Mouse (Mus musculus) intestine, embryonic 15.5 days (tissue): Measurements from ENCODE around the gene Aph1a. TPM values are rescaled to one million over a fixed set of nuclear protein-coding genes. Genes with fewer than 3 reads are reported as not detected.

Experiments
- ATAC-seq: fragments of 200-750 bp; cut with Nextera tagmentation; 2 replicates; pipeline ENCODE4 v1.8.0; 2017; ENCODE audit warnings: moderate TSS enrichment, moderate library complexity
- H3K27ac ChIP-seq: fragments of 300-500 bp; sonication (generic); 2 replicates; pipeline ENCODE4 v1.5.1; 2015; ENCODE audit warnings: mild to moderate bottlenecking, inconsistent platforms
- H3K27me3 ChIP-seq: fragments of 300-500 bp; sonication (generic); replicated peaks from 2 replicates; pipeline ENCODE4 v1.6.1; 2015; ENCODE audit warnings: inconsistent platforms
- H3K36me3 ChIP-seq: fragments of 300-500 bp; sonication (generic); 2 replicates; pipeline ENCODE4 v1.6.1; 2015; ENCODE audit warnings: inconsistent platforms
- H3K4me1 ChIP-seq: fragments of 300-500 bp; sonication (generic); replicated peaks from 2 replicates; pipeline ENCODE4 v1.6.1; 2015; ENCODE audit warnings: inconsistent platforms
- H3K4me2 ChIP-seq: fragments of 300-500 bp; sonication (generic); replicated peaks from 2 replicates; pipeline ENCODE4 v1.6.1; 2015; ENCODE audit warnings: mild to moderate bottlenecking, inconsistent platforms
- H3K4me3 ChIP-seq: fragments of 300-500 bp; sonication (generic); replicated peaks from 2 replicates; pipeline ENCODE4 v1.5.1; 2015; ENCODE audit warnings: inconsistent platforms
- H3K9ac ChIP-seq: fragments of 300-500 bp; sonication (generic); 2 replicates; pipeline ENCODE4 v1.6.1; 2015; ENCODE audit warnings: inconsistent platforms
- H3K9me3 ChIP-seq: fragments of 300-500 bp; sonication (generic); 2 replicates; pipeline ENCODE4 v1.6.1; 2016; ENCODE audit warnings: inconsistent platforms
- WGBS: fragments of 180-500 bp; shearing (Covaris S2); methylation state at CpG from one replicate; pipeline ENCODE4 v1.1.7; 2015; 5-methylcytosine and 5-hydroxymethylcytosine counted together
- polyA plus RNA-seq: library from polyadenylated mRNA; unstranded; fragments of >200 nt; fragmentation: Nextera tagmentation; extraction: Ambion mirVana; gene quantifications from 2 replicates; pipeline ENCODE4 v1.2.1, GENCODE M21; 2015

Aph1a gene
- polyA plus RNA-seq, 1 experiment from 2014 or later = 38.8 TPM

DNA sequence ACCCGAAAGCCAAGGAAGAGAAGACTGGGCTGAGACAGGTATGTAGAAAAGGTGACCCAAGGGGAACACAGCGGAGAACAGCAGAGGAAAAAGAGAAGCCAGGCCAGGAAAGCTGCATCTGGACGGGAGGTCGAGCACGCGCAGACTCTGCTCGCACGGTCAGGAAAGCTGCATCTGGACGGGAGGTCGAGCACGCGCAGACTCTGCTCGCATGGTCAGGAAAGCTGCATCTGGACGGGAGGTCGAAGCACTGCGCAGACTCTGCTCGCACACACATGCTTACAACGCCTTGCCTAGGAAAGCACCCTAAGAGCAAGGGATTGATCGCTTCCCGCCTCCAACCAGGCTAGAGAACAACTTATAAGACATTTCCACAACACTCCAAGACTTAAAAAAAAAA lies 28.2 kb upstream of the Aph1a start:
- Histone ChIP-seq H3K27ac (no peak overlapping the region), H3K4me3 (no peak overlapping the region), H3K4me2 (no peak overlapping the region), H3K27me3 (no peaks in the 10 kb centered on the region), H3K36me3 (peaks cover 11% of the 10 kb centered on the region; the same call in 1 of the 2 replicates), H3K9ac (no peak overlapping the region), H3K4me1 (0 out of 2 replicates have a peak, but pooled peaks cover 4% of the 10 kb centered on the region), H3K9me3 (no peaks in the 10 kb centered on the region)
- ATAC-seq = no peak
- WGBS = 87% methylated on average over 20 of the region's 20 CpGs

GRCm38 (mm10) chr3:95866071-95866470 lies 27.7 kb upstream of the Aph1a start:
- Histone ChIP-seq H3K9ac (no peak overlapping the region), H3K36me3 (peaks cover 11% of the 10 kb centered on the region; the same call in 1 of the 2 replicates), H3K27ac (no peak overlapping the region), H3K4me1 (0 out of 2 replicates have a peak, but pooled peaks cover 5% of the 10 kb centered on the region), H3K4me3 (no peak overlapping the region), H3K9me3 (no peaks in the 10 kb centered on the region), H3K4me2 (no peak overlapping the region), H3K27me3 (no peaks in the 10 kb centered on the region)
- 86% methylated on average over 5 of the region's 5 CpGs for WGBS
- ATAC-seq = no peak

GRCm38 (mm10) chr3:95867408-95867807 lies 26.4 kb upstream of the Aph1a start:
- Histone ChIP-seq H3K4me2 (no peak overlapping the region), H3K27me3 (no peaks in the 10 kb centered on the region), H3K9me3 (no peaks in the 10 kb centered on the region), H3K9ac (no peak overlapping the region), H3K4me3 (no peak overlapping the region), H3K4me1 (peaks cover 10% of the 10 kb centered on the region), H3K27ac (no peak overlapping the region), H3K36me3 (peaks cover 11% of the 10 kb centered on the region; the same call in 1 of the 2 replicates)
- WGBS = 91% methylated on average over 2 of the region's 2 CpGs
- no peak for ATAC-seq

DNA sequence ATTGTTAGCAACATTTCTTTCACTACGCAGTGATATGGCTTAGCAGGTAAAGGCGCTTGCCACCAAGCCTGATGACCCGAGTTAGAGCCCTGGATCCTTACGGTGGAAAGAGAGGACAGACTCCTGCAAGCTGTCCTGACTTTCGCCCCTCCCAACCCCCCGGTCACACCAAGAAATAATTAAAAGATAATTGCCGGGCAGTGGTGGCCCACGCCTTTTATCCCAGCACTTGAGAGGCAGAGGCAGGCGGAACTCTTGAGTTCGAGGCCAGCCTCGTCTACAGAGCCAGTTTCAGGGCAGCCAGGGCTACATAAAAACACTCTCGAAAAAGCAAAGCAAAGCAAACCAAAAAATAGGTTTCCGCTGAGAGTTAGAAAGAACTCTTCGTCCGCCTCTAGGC lies 22.8 kb upstream of the Aph1a start:
- H3K9me3 ChIP-seq = no peaks in the 10 kb centered on the region
- peak; percentile 56 for ATAC-seq
- WGBS = 5% methylated on average over 15 of the region's 15 CpGs

GRCm38 (mm10) chr3:95871392-95871867 lies 22.3 kb upstream of the Aph1a start, which contains the start of gene Mrps21:
TSS of gene Mrps21 (minus strand) at chr3:95871519.
- Histone ChIP-seq H3K9me3 (no peaks in the 10 kb centered on the region), H3K9ac (peak within 1 kb of the TSS; percentile 70), H3K27ac (peak within 1 kb of the TSS; percentile 92), H3K27me3 (no peaks in the 10 kb centered on the region), H3K4me2 (peak within 1 kb of the TSS; percentile 67), H3K36me3 (no peaks in the 10 kb centered on the region), H3K4me1 (peaks cover 11% of the 10 kb centered on the region), H3K4me3 (peak within 1 kb of the TSS; percentile 64)
- ATAC-seq = peak; percentile 98
- under 1% methylated on average over 33 of the region's 33 CpGs for WGBS

More for the DNA sequence above, 22.8 kb upstream of the Aph1a start:
- Histone ChIP-seq H3K4me3 (peak overlapping the region; percentile 64), H3K27me3 (no peaks in the 10 kb centered on the region), H3K27ac (peak overlapping the region; percentile 92), H3K4me1 (peaks cover 11% of the 10 kb centered on the region), H3K9ac (peak overlapping the region; percentile 70), H3K4me2 (peak overlapping the region; percentile 67), H3K36me3 (no peaks in the 10 kb centered on the region)

DNA sequence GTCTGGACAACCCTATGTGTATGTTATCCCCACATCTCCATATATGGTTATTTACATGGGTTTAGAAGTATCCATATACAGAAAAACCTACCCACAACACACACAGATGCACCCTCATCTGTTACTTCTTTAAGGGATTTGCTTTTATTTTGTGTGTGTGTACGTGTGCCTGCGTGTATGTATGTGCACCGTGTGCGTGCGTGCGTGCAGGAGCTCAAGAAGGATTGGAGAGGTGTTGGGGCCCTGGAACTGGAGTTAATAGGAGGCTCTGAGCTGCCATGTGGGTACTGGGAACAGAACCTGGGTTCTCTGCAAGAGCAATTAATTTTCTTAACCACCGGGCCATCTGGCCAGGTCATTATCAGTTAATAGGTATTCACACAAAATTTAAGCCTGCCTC lies 21.7 kb upstream of the Aph1a start:
- no peak for ATAC-seq
- Histone ChIP-seq H3K27ac (no peak overlapping the region), H3K4me2 (peak overlapping the region; percentile 67), H3K9ac (peak overlapping the region; percentile 70), H3K9me3 (no peaks in the 10 kb centered on the region), H3K4me3 (peak overlapping the region; percentile 64), H3K27me3 (no peaks in the 10 kb centered on the region), H3K36me3 (no peaks in the 10 kb centered on the region), H3K4me1 (peaks cover 11% of the 10 kb centered on the region)
- 63% methylated on average over 7 of the region's 7 CpGs for WGBS

- 85% methylated on average over 4 of the region's 4 CpGs for WGBS
These were observed 14.7 kb upstream of the Aph1a start for GRCm38 (mm10) chr3:95879063-95879462.

GRCm38 (mm10) chr3:95881979-95882815 lies 11.6 kb upstream of the Aph1a start, which contains the start of gene Ciart:
TSS of gene Ciart (minus strand) at chr3:95882251.
- WGBS = under 1% methylated on average over 66 of the region's 66 CpGs
- peak within 1 kb of the TSS; percentile 59; the same call in 1 of the 2 replicates for H3K27ac ChIP-seq

More at GRCm38 (mm10) chr3:95879063-95879462, 14.7 kb upstream of the Aph1a start:
- Histone ChIP-seq H3K27ac (no peak overlapping the region), H3K27me3 (no peaks in the 10 kb centered on the region), H3K4me2 (no peak overlapping the region), H3K36me3 (no peaks in the 10 kb centered on the region), H3K4me1 (peaks cover 13% of the 10 kb centered on the region), H3K9ac (no peak overlapping the region), H3K4me3 (no peak overlapping the region), H3K9me3 (no peaks in the 10 kb centered on the region)
- no peak for ATAC-seq

DNA sequence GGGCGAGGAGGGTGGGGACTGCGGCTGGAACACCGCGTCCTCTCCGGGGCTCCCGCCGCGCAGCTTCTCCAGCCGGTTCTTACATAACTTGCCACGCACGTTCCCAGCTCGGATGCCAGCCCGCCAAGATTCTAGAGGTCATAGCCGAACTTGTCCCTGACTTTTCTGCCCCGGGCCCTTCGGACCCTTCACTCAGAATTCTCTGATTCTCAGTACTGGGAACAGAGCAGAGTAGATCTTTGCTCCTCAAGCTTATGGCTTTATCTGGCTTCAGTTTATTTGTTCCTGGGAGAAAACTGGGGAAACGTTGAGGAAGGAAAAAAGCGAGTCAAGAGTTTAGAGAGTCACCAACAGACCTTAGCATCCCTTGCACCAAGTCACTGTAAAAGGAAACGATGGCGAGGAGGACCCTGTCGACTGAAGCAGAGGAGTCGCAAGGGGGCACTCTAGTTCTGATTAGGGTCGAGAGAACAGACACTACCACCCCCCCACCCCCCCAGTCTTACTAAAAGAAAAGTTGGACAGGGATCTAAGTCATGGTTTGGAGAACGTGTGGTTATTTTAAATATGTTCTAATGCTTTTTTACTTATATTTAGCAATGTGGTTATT lies 10.8 kb upstream of the Aph1a start:
- peaks cover 13% of the 10 kb centered on the region for H3K4me1 ChIP-seq
- H3K27ac ChIP-seq = peak overlapping the region; percentile 59; the same call in 1 of the 2 replicates
- ATAC-seq = no peak
- 3% methylated on average over 24 of the region's 24 CpGs for WGBS
- no peaks in the 10 kb centered on the region for H3K9me3 ChIP-seq
- no peaks in the 10 kb centered on the region for H3K36me3 ChIP-seq
- peak overlapping the region; percentile 52 for H3K4me3 ChIP-seq
- H3K27me3 ChIP-seq = no peaks in the 10 kb centered on the region
- peak overlapping the region; percentile 99 for H3K4me2 ChIP-seq
- peak overlapping the region; percentile 38 for H3K9ac ChIP-seq

More at GRCm38 (mm10) chr3:95881979-95882815, 11.6 kb upstream of the Aph1a start, which contains the start of gene Ciart:
- Histone ChIP-seq H3K4me2 (peak within 1 kb of the TSS; percentile 99), H3K4me1 (peaks cover 13% of the 10 kb centered on the region), H3K9ac (peak within 1 kb of the TSS; percentile 49), H3K36me3 (no peaks in the 10 kb centered on the region), H3K27me3 (no peaks in the 10 kb centered on the region), H3K4me3 (peak within 1 kb of the TSS; percentile 52), H3K9me3 (no peaks in the 10 kb centered on the region)
- ATAC-seq = peak; percentile 98

- H3K4me3 ChIP-seq = no peak overlapping the region
- H3K27ac ChIP-seq = peak overlapping the region; percentile 66
- WGBS = 66% methylated on average over 5 of the region's 5 CpGs
- H3K36me3 ChIP-seq = no peaks in the 10 kb centered on the region
- ATAC-seq = no peak
- H3K9me3 ChIP-seq = no peaks in the 10 kb centered on the region
- no peaks in the 10 kb centered on the region for H3K27me3 ChIP-seq
- H3K9ac ChIP-seq = no peak overlapping the region
- peak overlapping the region; percentile 26; the same call in 1 of the 2 replicates for H3K4me2 ChIP-seq
- peaks cover 13% of the 10 kb centered on the region for H3K4me1 ChIP-seq
These were observed 9.4 kb upstream of the Aph1a start for GRCm38 (mm10) chr3:95884400-95884799.

- H3K9me3 ChIP-seq = no peaks in the 10 kb centered on the region
- 0 out of 2 replicates have a peak, but pooled peaks have one; percentile 27 for ATAC-seq
- WGBS = 63% methylated on average over 4 of the region's 4 CpGs
- no peaks in the 10 kb centered on the region for H3K36me3 ChIP-seq
- no peaks in the 10 kb centered on the region for H3K27me3 ChIP-seq
- no peak overlapping the region for H3K4me3 ChIP-seq
- H3K4me2 ChIP-seq = no peak overlapping the region
- H3K27ac ChIP-seq = no peak overlapping the region
- peaks cover 17% of the 10 kb centered on the region for H3K4me1 ChIP-seq
- no peak overlapping the region for H3K9ac ChIP-seq
These were observed 6.2 kb upstream of the Aph1a start for GRCm38 (mm10) chr3:95887596-95887995.

- Histone ChIP-seq H3K27ac (no peak overlapping the region), H3K9me3 (no peaks in the 10 kb centered on the region), H3K9ac (no peak overlapping the region), H3K4me2 (no peak overlapping the region), H3K4me1 (peaks cover 17% of the 10 kb centered on the region), H3K27me3 (no peaks in the 10 kb centered on the region), H3K4me3 (no peak overlapping the region), H3K36me3 (no peaks in the 10 kb centered on the region)
- 82% methylated on average over 3 of the region's 3 CpGs for WGBS
- no peak for ATAC-seq
These were observed 4.1 kb upstream of the Aph1a start for GRCm38 (mm10) chr3:95889664-95890063.
